Mouse (Mus musculus): ENCODE measurements around the gene Nid2.
A peak's percentile ranks its signal among the peaks of the same experiment; 100 is the strongest.

Gene Nid2

GRCm38 (mm10) chr14:19788443-19788842 lies 37.4 kb downstream of the Nid2 start:
- DNase-seq: no peak

- DNase-seq: no peak
These were observed 43.8 kb downstream of the Nid2 start for GRCm38 (mm10) chr14:19794881-19795280.

- no peak for DNase-seq
These were observed 45.7 kb downstream of the Nid2 start for GRCm38 (mm10) chr14:19796541-19797304.

GRCm38 (mm10) chr14:19800485-19800884 lies 49.4 kb downstream of the Nid2 start:
- DNase-seq: no peak

GRCm38 (mm10) chr14:19801474-19802215 lies 50.6 kb downstream of the Nid2 start:
- DNase-seq: peak in 1 of 2 experiments; percentile 10

GRCm38 (mm10) chr14:19803222-19803621 lies 52.2 kb downstream of the Nid2 start:
- DNase-seq: no peak

GRCm38 (mm10) chr14:19803623-19804022 lies 52.6 kb downstream of the Nid2 start:
- DNase-seq: no peak

- DNase-seq: no peak
These were observed 56.3 kb downstream of the Nid2 start for GRCm38 (mm10) chr14:19807339-19807738.

- no peak for DNase-seq
These were observed 56.8 kb downstream of the Nid2 start for GRCm38 (mm10) chr14:19807858-19808257.

GRCm38 (mm10) chr14:19809934-19810333 lies 58.9 kb downstream of the Nid2 start:
- DNase-seq: no peak

- no peak for DNase-seq
These were observed 62.0 kb downstream of the Nid2 start for GRCm38 (mm10) chr14:19813061-19813460.

- peak; percentile 56 to 68 for DNase-seq
These were observed 66.9 kb downstream of the Nid2 start for GRCm38 (mm10) chr14:19817949-19818348.

- DNase-seq: no peak
These were observed 70.6 kb downstream of the Nid2 start for GRCm38 (mm10) chr14:19821686-19822085.

GRCm38 (mm10) chr14:19823321-19824142 lies 72.5 kb downstream of the Nid2 start, which contains the start of gene Rtraf:
Rtraf (minus strand) TSS chr14:19823824.
- peak; percentile 91 to 95 for DNase-seq

GRCm38 (mm10) chr14:19825481-19825880 lies 74.4 kb downstream of the Nid2 start:
- DNase-seq: no peak

- no peak for DNase-seq
These were observed 85.2 kb downstream of the Nid2 start for GRCm38 (mm10) chr14:19836289-19836688.

GRCm38 (mm10) chr14:19839600-19840332 lies 88.7 kb downstream of the Nid2 start:
- DNase-seq: peak; percentile 73 to 82

- no peak for DNase-seq
These were observed 102.4 kb downstream of the Nid2 start for GRCm38 (mm10) chr14:19853471-19853870.

GRCm38 (mm10) chr14:19858279-19858678 lies 107.2 kb downstream of the Nid2 start:
- no peak for DNase-seq

- DNase-seq: peak; percentile 30 to 61
These were observed 108.0 kb downstream of the Nid2 start for GRCm38 (mm10) chr14:19858808-19859776.

- DNase-seq: no peak
These were observed 109.2 kb downstream of the Nid2 start for GRCm38 (mm10) chr14:19860281-19860680.

Measured in cerebellum, postnatal 36 days (tissue).